Mouse (Mus musculus) limb, embryonic 10.5 days (tissue): ENCODE results near the gene Gm10073. TPM values are rescaled to one million over a fixed set of nuclear protein-coding genes. Genes with fewer than 3 reads are reported as not detected.
A peak's percentile ranks its signal among the peaks of the same experiment; 100 is the strongest.

ENCODE experiments used
- DNase-seq: peaks from one replicate; pipeline ENCODE4 v3.0.0-alpha.2; 2017; ENCODE audit warnings: low spot score
- H3K27ac ChIP-seq: fragments of 300-500 bp; sonication (generic); 2 replicates; pipeline ENCODE4 v1.5.1; 2016; ENCODE audit warnings: mild to moderate bottlenecking
- H3K27me3 ChIP-seq: fragments of 300-500 bp; sonication (generic); 2 replicates; pipeline ENCODE4 v1.6.1; 2016; ENCODE audit warnings: low read depth, mild to moderate bottlenecking; ENCODE audit not compliant: poor library complexity, severe bottlenecking
- H3K36me3 ChIP-seq: fragments of 300-500 bp; sonication (generic); 2 replicates; pipeline ENCODE4 v1.6.1; 2016; ENCODE audit warnings: mild to moderate bottlenecking, moderate library complexity
- H3K4me1 ChIP-seq: fragments of 300-500 bp; sonication (generic); 2 replicates; pipeline ENCODE4 v1.6.1; 2016
- H3K4me3 ChIP-seq: fragments of 300-500 bp; sonication (generic); 2 replicates; pipeline ENCODE4 v1.5.1; 2016; ENCODE audit warnings: mild to moderate bottlenecking, moderate library complexity
- H3K9me3 ChIP-seq: fragments of 300-500 bp; sonication (generic); replicated peaks from 2 replicates; pipeline ENCODE4 v1.6.1; 2016; ENCODE audit warnings: mild to moderate bottlenecking
- WGBS: fragments of 180-500 bp; shearing (Covaris S2); methylation state at CpG from one replicate; pipeline ENCODE4 v1.1.7; 2016; 5-methylcytosine and 5-hydroxymethylcytosine counted together
- polyA plus RNA-seq: library from polyadenylated mRNA; unstranded; fragments of >200 nt; fragmentation: Nextera tagmentation; extraction: Ambion mirVana; gene quantifications from 2 replicates; pipeline ENCODE4 v1.2.1, GENCODE M21; 2016

The Gm10073 gene
- polyA plus RNA-seq, 1 experiment from 2014 or later = 7.9 TPM

- Histone ChIP-seq H3K9me3 (no peaks in the 10 kb centered on the region), H3K36me3 (peaks cover 70% of the 10 kb centered on the region), H3K4me1 (peaks cover 15% of the 10 kb centered on the region), H3K27ac (no peak overlapping the region), H3K4me3 (no peak overlapping the region), H3K27me3 (no peaks in the 10 kb centered on the region)
- WGBS = 52% methylated on average over 6 of the region's 6 CpGs
- peak; percentile 70 for DNase-seq
Observed at GRCm38 (mm10) chr8:106534449-106534848, 38.8 kb downstream of the Gm10073 start.

DNA sequence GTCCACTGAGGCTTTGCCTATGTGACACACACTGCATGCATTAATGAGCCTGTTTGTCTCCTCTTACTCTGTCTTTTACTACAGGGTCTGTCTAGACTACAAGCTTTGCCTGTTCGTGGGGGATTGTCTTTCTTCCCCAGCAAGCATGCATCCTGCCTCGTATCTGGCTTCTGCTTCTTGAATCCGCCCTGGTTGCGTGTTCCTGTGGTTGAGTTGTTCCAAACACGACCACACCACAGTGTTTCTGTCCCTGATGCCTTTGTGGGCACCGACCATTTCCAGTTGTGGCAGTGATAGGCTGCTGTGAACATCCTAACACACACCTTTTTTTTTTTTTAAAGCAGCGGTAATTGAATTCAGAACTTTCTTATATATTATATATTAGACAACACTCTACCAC, 39.6 kb downstream of the Gm10073 start:
- Histone ChIP-seq H3K4me3 (no peak overlapping the region), H3K4me1 (peaks cover 10% of the 10 kb centered on the region), H3K9me3 (no peaks in the 10 kb centered on the region), H3K36me3 (peaks cover 64% of the 10 kb centered on the region), H3K27me3 (no peaks in the 10 kb centered on the region), H3K27ac (no peak overlapping the region)
- 86% methylated on average over 7 of the region's 7 CpGs for WGBS
- no peak for DNase-seq

GRCm38 (mm10) chr8:106530566-106530965, 42.7 kb downstream of the Gm10073 start:
- H3K4me3 ChIP-seq = no peak overlapping the region
- H3K27me3 ChIP-seq = no peaks in the 10 kb centered on the region
- no peak for DNase-seq
- H3K9me3 ChIP-seq = no peaks in the 10 kb centered on the region
- 74% methylated on average over 4 of the region's 4 CpGs for WGBS
- peaks cover 49% of the 10 kb centered on the region for H3K36me3 ChIP-seq
- no peak overlapping the region for H3K27ac ChIP-seq
- H3K4me1 ChIP-seq = peaks cover 23% of the 10 kb centered on the region

GRCm38 (mm10) chr8:106529885-106530482, 43.3 kb downstream of the Gm10073 start:
- no peak for DNase-seq
- Histone ChIP-seq H3K4me1 (peaks cover 29% of the 10 kb centered on the region), H3K27ac (no peak overlapping the region), H3K36me3 (peaks cover 46% of the 10 kb centered on the region), H3K27me3 (no peaks in the 10 kb centered on the region), H3K4me3 (no peak overlapping the region), H3K9me3 (no peaks in the 10 kb centered on the region)
- 96% methylated on average over 10 of the region's 10 CpGs for WGBS

- H3K27me3 ChIP-seq = no peaks in the 10 kb centered on the region
- no peaks in the 10 kb centered on the region for H3K9me3 ChIP-seq
- no peak overlapping the region for H3K27ac ChIP-seq
- H3K4me3 ChIP-seq = no peak overlapping the region
- no peak for DNase-seq
- peaks cover 46% of the 10 kb centered on the region for H3K36me3 ChIP-seq
- peaks cover 31% of the 10 kb centered on the region for H3K4me1 ChIP-seq
- WGBS = 75% methylated on average over 9 of the region's 9 CpGs
Observed at GRCm38 (mm10) chr8:106528596-106529249, 44.5 kb downstream of the Gm10073 start.

DNA sequence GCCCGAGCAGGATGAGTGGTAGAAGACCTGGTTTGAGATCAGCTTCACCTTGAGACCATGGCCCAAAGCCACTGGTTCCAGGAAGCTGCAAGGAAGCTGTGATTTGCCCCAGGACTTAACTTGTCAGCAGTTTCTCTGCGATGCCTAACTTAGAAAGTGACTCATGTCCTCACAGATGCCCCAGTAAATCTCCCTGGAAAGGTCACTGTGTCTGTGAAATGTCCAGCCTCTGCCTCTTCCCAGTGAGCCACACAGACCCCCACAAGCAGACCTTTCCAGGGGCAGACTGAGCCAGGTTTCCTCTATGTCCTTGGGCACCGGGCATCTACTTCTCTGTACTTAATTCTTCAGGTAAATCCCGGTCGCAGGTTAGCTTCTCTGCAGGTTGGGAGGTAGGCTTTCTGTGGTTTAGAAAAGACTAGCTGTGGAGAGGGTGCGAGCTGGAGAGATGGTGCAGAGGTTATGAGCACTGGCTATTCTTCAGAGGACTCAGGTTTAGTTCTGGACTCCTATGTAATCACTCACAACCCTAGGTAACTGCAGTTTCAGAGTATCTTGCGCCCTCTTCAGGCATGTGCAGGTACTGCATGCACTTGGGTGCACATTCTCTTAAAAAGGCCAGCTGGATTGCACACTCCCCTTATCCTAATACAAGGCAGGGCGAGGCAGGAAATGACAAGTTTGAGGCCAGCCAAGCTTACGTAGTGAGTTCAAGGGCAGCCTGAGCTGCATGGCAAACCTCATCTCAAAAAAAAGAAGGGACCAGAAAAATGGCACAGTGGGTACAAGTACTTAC, 45.8 kb downstream of the Gm10073 start:
- no peak for DNase-seq
- no peaks in the 10 kb centered on the region for H3K9me3 ChIP-seq
- peaks cover 54% of the 10 kb centered on the region for H3K36me3 ChIP-seq
- H3K27me3 ChIP-seq = no peaks in the 10 kb centered on the region
- peaks cover 34% of the 10 kb centered on the region for H3K4me1 ChIP-seq
- no peak overlapping the region for H3K4me3 ChIP-seq
- H3K27ac ChIP-seq = peak overlapping the region; percentile 15; the same call in 1 of the 2 replicates
- WGBS = 82% methylated on average over 9 of the region's 9 CpGs

DNA sequence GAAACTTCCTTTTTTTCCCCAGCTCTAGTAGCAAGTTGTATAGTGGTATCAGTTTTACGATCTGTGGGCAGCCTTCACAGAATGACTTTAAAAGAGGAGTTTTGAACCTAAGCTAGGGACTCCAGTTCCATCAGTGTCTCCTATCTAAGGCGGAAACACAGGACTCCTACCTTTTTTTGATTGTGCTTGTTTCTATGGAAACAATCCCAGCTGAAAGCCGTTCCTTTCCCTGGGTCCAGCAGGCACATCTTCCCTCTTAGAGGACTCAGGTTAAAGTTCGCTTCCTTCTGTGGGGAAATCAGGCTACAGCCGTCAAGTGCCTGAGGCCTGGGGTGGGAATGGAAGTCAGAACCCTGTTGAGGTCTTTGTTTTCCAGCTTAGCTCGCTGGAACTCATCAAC, 46.5 kb downstream of the Gm10073 start:
- peaks cover 41% of the 10 kb centered on the region for H3K4me1 ChIP-seq
- peak overlapping the region; percentile 15; the same call in 1 of the 2 replicates for H3K27ac ChIP-seq
- no peak for DNase-seq
- 50% methylated on average over 6 of the region's 6 CpGs for WGBS
- H3K9me3 ChIP-seq = no peaks in the 10 kb centered on the region
- H3K4me3 ChIP-seq = no peak overlapping the region
- no peaks in the 10 kb centered on the region for H3K27me3 ChIP-seq
- H3K36me3 ChIP-seq = peaks cover 53% of the 10 kb centered on the region

Other genes with a start within 250 kb of the Gm10073 start
- 0.68 and 1.4 TPM in 2 replicates for gene Smpd3, start 235.5 kb downstream of the Gm10073 start, polyA plus RNA-seq
- gene Zfp90, start 158.1 kb downstream of the Gm10073 start, polyA plus RNA-seq = 21.6 and 28.7 TPM in 2 replicates
- gene 6030452D12Rik, start 72.9 kb downstream of the Gm10073 start, polyA plus RNA-seq = not detected in 2 replicates
- 29.7 and 34.5 TPM in 2 replicates for gene Cdh3, start 62.6 kb downstream of the Gm10073 start, polyA plus RNA-seq
- 15.4 and 16.4 TPM in 2 replicates for gene Cdh1, start 29.9 kb upstream of the Gm10073 start, polyA plus RNA-seq
- gene Tango6, start 109.6 kb upstream of the Gm10073 start, polyA plus RNA-seq = 15.5 and 16.1 TPM in 2 replicates